Mouse (Mus musculus): ENCODE measurements around the gene Fut4.

DNA sequence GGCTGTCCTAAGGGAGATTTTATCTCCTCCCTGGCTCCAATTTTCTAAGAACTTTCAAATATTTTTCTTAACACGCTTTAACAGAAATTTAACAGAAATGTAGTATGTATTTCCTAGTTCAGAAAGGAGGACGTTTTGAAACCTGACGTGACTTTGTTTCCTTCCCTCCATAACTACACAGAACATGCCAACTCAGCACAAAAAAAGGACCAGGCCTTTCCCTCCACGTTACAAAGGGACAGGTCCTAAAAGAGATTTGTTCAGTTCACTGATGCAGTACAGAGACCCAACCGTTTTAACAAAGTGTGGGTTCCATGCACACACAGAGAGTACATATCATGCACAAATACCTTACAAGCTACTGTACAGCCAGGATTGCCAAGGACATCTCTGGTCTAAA lies 30.6 kb downstream of the Fut4 start:
- TF ChIP-seq TAL1 (IDR thresholded peaks at IDR 0.05; ENCODE audit: low read length), result no peak
- no peak for TF ChIP-seq GATA1 (IDR thresholded peaks at IDR 0.05; ENCODE audit: low read length)

Measured in erythroblast, embryonic 14.5 days (primary cell).